Mouse (Mus musculus) hindbrain, postnatal 0 days (tissue): ENCODE data around the gene Slitrk3. TPM values are rescaled to one million over a fixed set of nuclear protein-coding genes. Genes with fewer than 3 reads are reported as not detected.

ENCODE experiments used
- ATAC-seq: fragments of 200-750 bp; cut with Nextera tagmentation; 2 replicates; pipeline ENCODE4 v1.8.0; 2017; ENCODE audit warnings: mild to moderate bottlenecking, moderate TSS enrichment, moderate library complexity
- DNase-seq: peaks from one replicate; pipeline ENCODE4 v3.0.0-alpha.2; 2015; ENCODE audit warnings: low spot score
- H3K27ac ChIP-seq: fragments of 300-500 bp; sonication (generic); 2 replicates; pipeline ENCODE4 v1.5.1; 2014; ENCODE audit warnings: mild to moderate bottlenecking
- H3K27me3 ChIP-seq: fragments of 300-500 bp; sonication (generic); 2 replicates; pipeline ENCODE4 v1.6.1; 2014; ENCODE audit warnings: low read length, mixed read lengths; ENCODE audit not compliant: insufficient read depth
- H3K36me3 ChIP-seq: fragments of 300-500 bp; sonication (generic); 2 replicates; pipeline ENCODE4 v1.6.1; 2014; ENCODE audit warnings: low read length, mixed read lengths; ENCODE audit not compliant: insufficient read depth
- H3K4me1 ChIP-seq: fragments of 300-500 bp; sonication (generic); 2 replicates; pipeline ENCODE4 v1.6.1; 2014; ENCODE audit warnings: antibody characterized with exemption, low read length, mixed read lengths; ENCODE audit not compliant: insufficient read depth
- H3K4me2 ChIP-seq: fragments of 300-500 bp; sonication (generic); 2 replicates; pipeline ENCODE4 v1.6.1; 2014; ENCODE audit warnings: low read depth, mild to moderate bottlenecking, low read length, moderate library complexity, mixed read lengths
- H3K4me3 ChIP-seq: fragments of 300-500 bp; sonication (generic); 2 replicates; pipeline ENCODE4 v1.5.1; 2014; ENCODE audit warnings: low read length
- H3K9ac ChIP-seq: fragments of 300-500 bp; sonication (generic); replicated peaks from 2 replicates; pipeline ENCODE4 v1.6.1; 2014; ENCODE audit warnings: mild to moderate bottlenecking, low read length, moderate library complexity, mixed read lengths
- H3K9me3 ChIP-seq: fragments of 300-500 bp; sonication (generic); 2 replicates; pipeline ENCODE4 v1.6.1; 2016; ENCODE audit warnings: low read length, mixed read lengths
- CTCF ChIP-seq: IDR thresholded peaks from 2 replicates; pipeline ENCODE4 v1.5.1; 2016; ENCODE audit warnings: antibody characterized with exemption, control low read depth, low read depth
- WGBS: fragments of 180-500 bp; shearing (Covaris S2); extraction: QIAGEN DNeasy Blood & Tissue Kit; methylation state at CpG from one replicate; pipeline ENCODE4 v1.1.7; 2014; 5-methylcytosine and 5-hydroxymethylcytosine counted together
- polyA plus RNA-seq: library from polyadenylated mRNA; unstranded; fragments of >200 nt; fragmentation: Nextera tagmentation; extraction: Ambion mirVana; gene quantifications from 2 replicates; pipeline ENCODE4 v1.2.1, GENCODE M21; 2015
- total RNA-seq: library from RNA; depleted of rRNA; stranded (reverse); fragments of >200 nt; gene quantifications from 2 replicates; pipeline ENCODE4 v1.2.3, GENCODE M21; 2014

Gene Slitrk3
- total and polyA plus RNA-seq, 2 experiments from 2014 or later = 20.0 to 30.5 TPM

DNA sequence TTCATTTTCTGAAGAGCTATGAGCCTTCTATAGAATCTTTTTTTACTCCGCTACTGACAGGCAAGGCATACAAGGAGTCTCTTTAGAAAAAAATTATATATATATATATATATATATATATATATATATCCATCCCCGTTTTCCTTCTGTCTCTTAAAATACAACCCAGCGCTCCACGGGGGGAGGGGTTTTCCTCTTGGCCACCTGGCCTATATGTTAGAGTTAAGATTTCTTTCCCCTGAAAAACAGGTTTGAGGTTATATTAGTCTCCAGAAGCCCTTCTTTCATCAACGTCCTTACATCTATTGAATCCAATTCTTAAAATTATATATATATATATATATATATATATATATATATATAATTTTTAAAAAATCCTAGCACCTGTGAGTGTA is 1.6 kb downstream of the Slitrk3 start:
- Histone ChIP-seq H3K4me1 (no peaks in the 10 kb centered on the region), H3K9ac (peak overlapping the region; percentile 46), H3K27me3 (no peaks in the 10 kb centered on the region), H3K4me2 (peak overlapping the region; percentile 80), H3K4me3 (peak overlapping the region; percentile 70), H3K27ac (peak overlapping the region; percentile 87; the same call in 1 of the 2 replicates), H3K9me3 (no peaks in the 10 kb centered on the region), H3K36me3 (no peaks in the 10 kb centered on the region)
- no peak for ATAC-seq
- WGBS = 33% methylated on average over 5 of the region's 5 CpGs
- peak; percentile 59 for DNase-seq
- no peak for TF ChIP-seq CTCF

DNA sequence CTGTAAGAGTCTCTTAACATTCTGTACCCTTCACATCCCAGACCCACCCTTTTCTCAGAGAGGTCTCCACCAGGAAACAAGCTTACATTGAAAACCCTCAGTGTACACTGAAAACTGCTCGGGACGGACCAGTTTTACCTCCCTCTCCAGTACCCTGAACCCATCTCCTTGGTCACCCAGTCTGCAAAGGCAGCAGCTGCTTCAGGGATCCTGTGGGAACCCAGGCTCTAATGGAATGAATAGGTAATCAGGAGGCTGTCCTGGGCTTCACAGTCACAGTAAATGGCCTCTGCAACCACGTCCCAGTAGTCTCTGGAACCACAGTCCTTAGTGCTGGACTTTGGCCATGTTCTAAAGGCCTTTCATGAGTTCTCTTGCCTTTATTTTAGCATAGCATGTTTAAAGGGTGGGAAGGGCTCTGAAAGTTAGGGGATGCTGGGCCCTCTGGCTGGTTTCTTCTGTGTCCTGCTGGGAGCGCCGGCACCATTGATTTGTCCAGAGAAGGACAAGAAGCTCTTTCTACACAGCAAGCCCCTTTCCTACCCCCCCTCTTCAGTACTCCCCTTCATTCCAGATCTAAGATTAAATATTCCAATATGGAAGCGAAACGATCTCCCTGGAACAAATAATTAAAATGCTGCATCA is 2.1 kb downstream of the Slitrk3 start:
- no peak for ATAC-seq
- Histone ChIP-seq H3K4me2 (peak overlapping the region; percentile 80), H3K36me3 (no peaks in the 10 kb centered on the region), H3K9ac (peak overlapping the region; percentile 46), H3K27ac (peak overlapping the region; percentile 56; the same call in 1 of the 2 replicates), H3K27me3 (no peaks in the 10 kb centered on the region), H3K4me3 (peak overlapping the region; percentile 70), H3K4me1 (no peaks in the 10 kb centered on the region), H3K9me3 (no peaks in the 10 kb centered on the region)
- 33% methylated on average over 7 of the region's 7 CpGs for WGBS
- no peak for TF ChIP-seq CTCF
- peak; percentile 48 for DNase-seq

DNA sequence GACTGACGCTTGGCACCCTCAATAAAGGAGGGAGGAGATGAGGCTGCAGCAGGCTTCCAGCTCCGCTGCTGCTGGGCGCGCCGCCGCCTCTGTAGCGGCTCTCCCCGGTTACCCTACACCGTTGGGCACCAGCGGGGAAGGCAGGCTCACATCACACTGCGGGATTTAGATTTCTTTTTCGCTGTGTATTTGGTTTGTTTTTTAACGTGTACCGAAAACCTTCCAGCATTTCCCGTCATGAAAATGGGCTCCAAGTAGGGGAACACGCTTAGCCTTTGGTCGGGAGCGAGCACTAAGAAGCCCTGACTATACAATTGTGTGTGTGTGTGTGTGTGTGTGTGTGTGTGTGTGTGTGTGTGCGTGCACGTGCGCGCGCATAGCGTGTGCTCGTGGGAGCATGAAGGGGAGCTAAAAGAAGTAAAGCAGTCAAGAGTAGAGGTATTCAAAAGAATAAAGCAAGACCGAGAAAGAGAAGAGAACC is 4.1 kb downstream of the Slitrk3 start:
- peak; percentile 73 for DNase-seq
- Histone ChIP-seq H3K27me3 (no peaks in the 10 kb centered on the region), H3K36me3 (peaks cover 6% of the 10 kb centered on the region), H3K4me1 (no peaks in the 10 kb centered on the region), H3K9me3 (no peaks in the 10 kb centered on the region), H3K9ac (peak overlapping the region; percentile 70), H3K27ac (peak overlapping the region; percentile 83), H3K4me2 (peak overlapping the region; percentile 73), H3K4me3 (peak overlapping the region; percentile 62)
- no peak for TF ChIP-seq CTCF
- under 1% methylated on average over 26 of the region's 26 CpGs for WGBS
- peak; percentile 69 for ATAC-seq

- 2% methylated on average over 3 of the region's 3 CpGs for WGBS
- TF ChIP-seq CTCF = peak; percentile 88
- H3K36me3 ChIP-seq = peaks cover 10% of the 10 kb centered on the region
Measured at GRCm38 (mm10) chr3:73046248-73046647, 11.4 kb downstream of the Slitrk3 start.

DNA sequence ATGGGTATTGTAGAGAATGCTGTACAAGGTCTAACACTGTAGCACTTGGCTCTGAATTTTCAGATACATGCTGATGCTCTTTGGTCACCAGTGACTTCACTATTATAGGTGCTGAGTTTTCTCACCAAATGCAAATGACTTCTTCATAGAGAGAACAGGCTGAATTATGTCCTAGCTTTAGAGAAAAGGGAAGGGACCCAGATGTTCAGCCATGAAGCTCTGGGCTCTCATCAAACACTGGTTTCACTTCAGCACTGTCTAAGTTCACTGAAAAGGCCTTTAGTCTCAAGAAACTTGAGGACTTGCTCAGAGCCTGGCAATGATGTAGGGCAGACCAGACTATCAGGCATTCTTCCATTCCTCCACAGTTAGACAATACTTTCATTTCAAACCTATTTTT is 15.3 kb downstream of the Slitrk3 start:
- ATAC-seq = no peak
- no peak for DNase-seq
- Histone ChIP-seq H3K4me3 (no peak overlapping the region), H3K9me3 (no peaks in the 10 kb centered on the region), H3K27me3 (no peaks in the 10 kb centered on the region), H3K9ac (no peak overlapping the region), H3K36me3 (no peaks in the 10 kb centered on the region), H3K4me1 (no peaks in the 10 kb centered on the region), H3K4me2 (no peak overlapping the region), H3K27ac (no peak overlapping the region)
- no peak for TF ChIP-seq CTCF

More at GRCm38 (mm10) chr3:73046248-73046647, 11.4 kb downstream of the Slitrk3 start:
- Histone ChIP-seq H3K27me3 (no peaks in the 10 kb centered on the region), H3K27ac (no peak overlapping the region), H3K4me2 (no peak overlapping the region), H3K9ac (no peak overlapping the region), H3K9me3 (no peaks in the 10 kb centered on the region), H3K4me3 (no peak overlapping the region), H3K4me1 (no peaks in the 10 kb centered on the region)
- peak; percentile 78; the same call in 1 of the 2 replicates for ATAC-seq
- DNase-seq = peak; percentile 85

- H3K9ac ChIP-seq = no peak overlapping the region
- H3K4me1 ChIP-seq = no peaks in the 10 kb centered on the region
- 6% methylated on average over 6 of the region's 6 CpGs for WGBS
- DNase-seq = no peak
- no peak overlapping the region for H3K4me3 ChIP-seq
- no peak overlapping the region for H3K4me2 ChIP-seq
- H3K27ac ChIP-seq = no peak overlapping the region
- no peaks in the 10 kb centered on the region for H3K9me3 ChIP-seq
- no peaks in the 10 kb centered on the region for H3K36me3 ChIP-seq
- H3K27me3 ChIP-seq = no peaks in the 10 kb centered on the region
- no peak for ATAC-seq
- TF ChIP-seq CTCF = no peak
Measured at GRCm38 (mm10) chr3:73006045-73006444, 51.6 kb downstream of the Slitrk3 start.

- WGBS = 95% methylated on average over 4 of the region's 4 CpGs
Measured at GRCm38 (mm10) chr3:73002933-73003696, 54.5 kb downstream of the Slitrk3 start.

More at GRCm38 (mm10) chr3:73002933-73003696, 54.5 kb downstream of the Slitrk3 start:
- no peak for ATAC-seq
- Histone ChIP-seq H3K9me3 (no peaks in the 10 kb centered on the region), H3K4me2 (no peak overlapping the region), H3K4me1 (no peaks in the 10 kb centered on the region), H3K4me3 (no peak overlapping the region), H3K27ac (no peak overlapping the region), H3K36me3 (no peaks in the 10 kb centered on the region), H3K9ac (no peak overlapping the region), H3K27me3 (no peaks in the 10 kb centered on the region)
- DNase-seq = no peak
- no peak for TF ChIP-seq CTCF
